Mouse (Mus musculus) neural tube, embryonic 11.5 days (tissue): ENCODE data around the gene Tcte3. TPM values are rescaled to one million over a fixed set of nuclear protein-coding genes. Genes with fewer than 3 reads are reported as not detected.
"Not testable (repeated sequence)": the region's sequence is repeated elsewhere in the genome, so short reads cannot be mapped to it uniquely, and the experiment has no call there.

Experiments used
- ATAC-seq: fragments of 200-750 bp; cut with Nextera tagmentation; 2 replicates; pipeline ENCODE4 v1.8.0; 2017; ENCODE audit warnings: moderate number of reproducible peaks, mild to moderate bottlenecking, moderate TSS enrichment, moderate library complexity; ENCODE audit not compliant: insufficient read depth, low FRiP score, low TSS enrichment
- DNase-seq: peaks from one replicate; pipeline ENCODE4 v3.0.0-alpha.2; 2015; ENCODE audit warnings: low spot score
- H3K27ac ChIP-seq: fragments of 300-500 bp; sonication (generic); 2 replicates; pipeline ENCODE4 v1.5.1; 2014; ENCODE audit warnings: low read depth, mild to moderate bottlenecking, low read length
- H3K27me3 ChIP-seq: fragments of 300-500 bp; sonication (generic); 2 replicates; pipeline ENCODE4 v1.6.1; 2014; ENCODE audit warnings: mild to moderate bottlenecking, low read length, mixed read lengths; ENCODE audit not compliant: control insufficient read depth, insufficient read depth
- H3K36me3 ChIP-seq: fragments of 300-500 bp; sonication (generic); 2 replicates; pipeline ENCODE4 v1.6.1; 2014; ENCODE audit warnings: mild to moderate bottlenecking, low read length, moderate library complexity, mixed read lengths; ENCODE audit not compliant: control insufficient read depth, insufficient read depth
- H3K4me1 ChIP-seq: fragments of 300-500 bp; sonication (generic); 2 replicates; pipeline ENCODE4 v1.6.1; 2014; ENCODE audit warnings: low read length, mixed read lengths; ENCODE audit not compliant: control insufficient read depth, insufficient read depth
- H3K4me2 ChIP-seq: fragments of 300-500 bp; sonication (generic); 2 replicates; pipeline ENCODE4 v1.6.1; 2014; ENCODE audit warnings: low read depth, mild to moderate bottlenecking, moderate library complexity
- H3K4me3 ChIP-seq: fragments of 300-500 bp; sonication (generic); 2 replicates; pipeline ENCODE4 v1.5.1; 2014; ENCODE audit warnings: low read depth, low read length
- H3K9ac ChIP-seq: fragments of 300-500 bp; sonication (generic); 2 replicates; pipeline ENCODE4 v1.6.1; 2014; ENCODE audit warnings: mild to moderate bottlenecking, low read length
- H3K9me3 ChIP-seq: fragments of 300-500 bp; sonication (generic); 2 replicates; pipeline ENCODE4 v1.6.1; 2016; ENCODE audit warnings: low read length; ENCODE audit not compliant: control insufficient read depth
- WGBS: fragments of 180-500 bp; shearing (Covaris S2); extraction: QIAGEN DNeasy Blood & Tissue Kit; methylation state at CpG from one replicate; pipeline ENCODE4 v1.1.7; 2014; 5-methylcytosine and 5-hydroxymethylcytosine counted together
- polyA plus RNA-seq: library from polyadenylated mRNA; unstranded; fragments of >200 nt; fragmentation: Nextera tagmentation; extraction: Ambion mirVana; gene quantifications from 2 replicates; pipeline ENCODE4 v1.2.1, GENCODE M21; 2014

Tcte3 gene
- polyA plus RNA-seq, 1 experiment from 2014 or later, result 1.6 TPM

GRCm38 (mm10) chr17:14978362-14979038 lies 62.8 kb downstream of the Tcte3 start, which contains the start of the genes 9030025P20Rik and Gm3417:
Gene 9030025P20Rik (plus strand): TSS chr17:14978468.
Gene Gm3417 (minus strand): TSS chr17:14978790.
- H3K4me2 ChIP-seq, H3K27me3 ChIP-seq, H3K4me3 ChIP-seq: not testable (repeated sequence)

GRCm38 (mm10) chr17:14977718-14978361 lies 63.4 kb downstream of the Tcte3 start:
- not testable (repeated sequence) for DNase-seq, H3K9ac ChIP-seq, H3K4me2 ChIP-seq, H3K27me3 ChIP-seq, H3K4me1 ChIP-seq, ATAC-seq, H3K27ac ChIP-seq, H3K9me3 ChIP-seq, H3K4me3 ChIP-seq, H3K36me3 ChIP-seq
- WGBS, result 4% methylated on average over 4 of the region's 7 CpGs

More at GRCm38 (mm10) chr17:14978362-14979038, 62.8 kb downstream of the Tcte3 start, which contains the start of the genes 9030025P20Rik and Gm3417:
- no CpG with 5 or more reads among the region's 60 CpGs for WGBS
- not testable (repeated sequence) for H3K36me3 ChIP-seq, H3K27ac ChIP-seq, H3K4me1 ChIP-seq, DNase-seq, H3K9me3 ChIP-seq, H3K9ac ChIP-seq
- ATAC-seq, result peak; percentile 97

Other genes starting within 250 kb of the Tcte3 start
- gene Wdr27, start 98.3 kb downstream of the Tcte3 start, polyA plus RNA-seq, result 4.4 and 4.7 TPM in 2 replicates
- 31.6 and 36.2 TPM in 2 replicates for gene 1600012H06Rik, start 98.3 kb downstream of the Tcte3 start, polyA plus RNA-seq
- gene Phf10, start 80.2 kb downstream of the Tcte3 start, polyA plus RNA-seq, result 34.2 and 37.0 TPM in 2 replicates
- gene 9030025P20Rik, start 63.0 kb downstream of the Tcte3 start, polyA plus RNA-seq, result 6.6 and 8.2 TPM in 2 replicates
- not detected in 2 replicates for gene Gm3417, start 62.7 kb downstream of the Tcte3 start, polyA plus RNA-seq
- gene Gm3435, start 31.3 kb downstream of the Tcte3 start, polyA plus RNA-seq, result 8.0 and 8.3 TPM in 2 replicates
- 57.3 and 63.2 TPM in 2 replicates for gene Ermard, start 280 bp downstream of the Tcte3 start, polyA plus RNA-seq
- gene Gm3448, start within 50 bp of the Tcte3 start, polyA plus RNA-seq, result 2.9 and 3.1 TPM in 2 replicates